Mouse (Mus musculus): ENCODE data around the gene Celsr1. TPM values are rescaled to one million over a fixed set of nuclear protein-coding genes. Genes with fewer than 3 reads are reported as not detected.
"Not testable (repeated sequence)": the region's sequence is repeated elsewhere in the genome, so short reads cannot be mapped to it uniquely, and the experiment has no call there.

Celsr1 gene
- polyA plus RNA-seq, 1 experiment = 2.2 TPM

- TF ChIP-seq CTCF (IDR thresholded peaks at IDR 0.05; ENCODE audit: extremely low read depth, insufficient read depth, low read length) (no peak), POLR2A (IDR thresholded peaks at IDR 0.05; ENCODE audit: extremely low read depth, insufficient read depth, low read length) (no peak)
- Histone ChIP-seq H3K4me3 (ENCODE audit: insufficient read depth, low read length) (no peak overlapping the region), H3K4me1 (ENCODE audit: control insufficient read depth, insufficient read depth, low read length) (peaks cover 5% of the 10 kb centered on the region; the same call in 1 of the 2 replicates), H3K27ac (ENCODE audit: insufficient read depth, low read length) (no peak overlapping the region)
Measured at GRCm38 (mm10) chr15:85877336-85877735, 156.2 kb downstream of the Celsr1 start.

GRCm38 (mm10) chr15:85867696-85868095 is 165.9 kb downstream of the Celsr1 start:
- TF ChIP-seq CTCF (IDR thresholded peaks at IDR 0.05; ENCODE audit: extremely low read depth, insufficient read depth, low read length) (peak; percentile 95), POLR2A (IDR thresholded peaks at IDR 0.05; ENCODE audit: extremely low read depth, insufficient read depth, low read length) (no peak)
- no peak overlapping the region for H3K4me3 ChIP-seq (ENCODE audit: insufficient read depth, low read length)
- H3K4me1 ChIP-seq (ENCODE audit: control insufficient read depth, insufficient read depth, low read length) = no peaks in the 10 kb centered on the region
- no peak overlapping the region for H3K27ac ChIP-seq (ENCODE audit: insufficient read depth, low read length)

GRCm38 (mm10) chr15:85865913-85866312 is 167.7 kb downstream of the Celsr1 start:
- not testable (repeated sequence) for H3K4me3 ChIP-seq (ENCODE audit: insufficient read depth, low read length); H3K27ac ChIP-seq (ENCODE audit: insufficient read depth, low read length); H3K4me1 ChIP-seq (ENCODE audit: control insufficient read depth, insufficient read depth, low read length)

- Histone ChIP-seq H3K27ac (ENCODE audit: insufficient read depth, low read length) (peak within 1 kb of the TSS; percentile 35), H3K4me3 (ENCODE audit: insufficient read depth, low read length) (peak within 1 kb of the TSS; percentile 53), H3K4me1 (ENCODE audit: control insufficient read depth, insufficient read depth, low read length) (no peaks in the 10 kb centered on the region)
- TF ChIP-seq CTCF (IDR thresholded peaks at IDR 0.05; ENCODE audit: extremely low read depth, insufficient read depth, low read length) (no peak), POLR2A (IDR thresholded peaks at IDR 0.05; ENCODE audit: extremely low read depth, insufficient read depth, low read length) (peak; percentile 99)
Measured at GRCm38 (mm10) chr15:85859490-85860031, 174.0 kb downstream of the Celsr1 start, which contains the start of gene Gtse1. Gene Gtse1 (plus strand): TSS chr15:85859745.

GRCm38 (mm10) chr15:85858980-85859489 is 174.5 kb downstream of the Celsr1 start:
- TF ChIP-seq POLR2A (IDR thresholded peaks at IDR 0.05; ENCODE audit: extremely low read depth, insufficient read depth, low read length) (no peak), CTCF (IDR thresholded peaks at IDR 0.05; ENCODE audit: extremely low read depth, insufficient read depth, low read length) (no peak)
- H3K4me3 ChIP-seq (ENCODE audit: insufficient read depth, low read length) = peak overlapping the region; percentile 53
- H3K27ac ChIP-seq (ENCODE audit: insufficient read depth, low read length) = peak overlapping the region; percentile 35
- H3K4me1 ChIP-seq (ENCODE audit: control insufficient read depth, insufficient read depth, low read length) = no peaks in the 10 kb centered on the region

- Histone ChIP-seq H3K4me3 (ENCODE audit: insufficient read depth, low read length) (no peak overlapping the region), H3K4me1 (ENCODE audit: control insufficient read depth, insufficient read depth, low read length) (no peaks in the 10 kb centered on the region), H3K27ac (ENCODE audit: insufficient read depth, low read length) (no peak overlapping the region)
- TF ChIP-seq CTCF (IDR thresholded peaks at IDR 0.05; ENCODE audit: extremely low read depth, insufficient read depth, low read length) (no peak), POLR2A (IDR thresholded peaks at IDR 0.05; ENCODE audit: extremely low read depth, insufficient read depth, low read length) (no peak)
Measured at GRCm38 (mm10) chr15:85851656-85852392, 181.8 kb downstream of the Celsr1 start.

Other genes starting within 250 kb of the Celsr1 start
- 23.6 and 27.2 TPM in 2 replicates for gene Cdpf1, start 222.1 kb downstream of the Celsr1 start, polyA plus RNA-seq (2012; rRNA removed)
- gene Pkdrej, start 212.0 kb downstream of the Celsr1 start, polyA plus RNA-seq (2012; rRNA removed) = 0.63 and 0.83 TPM in 2 replicates
- gene Ttc38, start 201.5 kb downstream of the Celsr1 start, polyA plus RNA-seq (2012; rRNA removed) = 4.9 and 5.8 TPM in 2 replicates
- gene Gtse1, start 174.0 kb downstream of the Celsr1 start, polyA plus RNA-seq (2012; rRNA removed) = 0.64 and 1.0 TPM in 2 replicates
- 51.1 and 58.5 TPM in 2 replicates for gene Trmu, start 154.5 kb downstream of the Celsr1 start, polyA plus RNA-seq (2012; rRNA removed)
- 32.6 and 34.3 TPM in 2 replicates for gene Gramd4, start 23.9 kb upstream of the Celsr1 start, polyA plus RNA-seq (2012; rRNA removed)
- 42.8 and 44.7 TPM in 2 replicates for gene Cerk, start 152.4 kb upstream of the Celsr1 start, polyA plus RNA-seq (2012; rRNA removed)
- gene Tbc1d22a, start 180.7 kb upstream of the Celsr1 start, polyA plus RNA-seq (2012; rRNA removed) = 33.5 and 33.9 TPM in 2 replicates

All from cortical plate, adult 2 months (tissue).